Mouse (Mus musculus) E14TG2a.4 (cell line): ENCODE results near the gene Arhgap32.

ENCODE experiments used
- CTCF ChIP-seq: conservative IDR thresholded peaks from 2 replicates; pipeline ENCODE4 v1.5.1; 2014; ENCODE audit warnings: low read length
- NANOG ChIP-seq: IDR thresholded peaks from 2 replicates; pipeline ENCODE4 v1.6.1; 2014; ENCODE audit warnings: borderline replicate concordance, low read length, mixed read lengths
- POU5F1 ChIP-seq: IDR thresholded peaks from 2 replicates; pipeline ENCODE4 v1.6.1; 2014; ENCODE audit warnings: low read length, borderline replicate concordance

DNA sequence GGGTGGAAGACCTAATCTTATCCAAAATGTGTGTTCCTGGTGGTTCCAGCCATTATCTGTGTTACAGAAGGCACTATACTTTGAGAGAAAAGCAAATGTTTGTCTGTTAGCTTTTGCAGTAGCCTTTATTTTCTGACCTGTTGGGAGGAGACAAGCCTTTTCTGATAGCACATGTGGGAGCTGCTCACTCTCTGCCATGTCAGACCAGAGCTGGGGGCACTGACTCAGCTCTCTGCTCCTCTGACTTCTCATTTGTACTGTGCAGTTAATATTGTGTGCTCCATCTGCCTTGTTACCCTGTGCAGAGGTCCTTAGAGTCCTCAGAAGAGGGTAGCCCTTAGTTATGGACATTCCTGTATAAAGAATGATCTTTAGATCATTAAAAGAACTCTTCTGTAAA lies 2.5 kb downstream of the Arhgap32 start:
- TF ChIP-seq CTCF: no peak
- TF ChIP-seq POU5F1: no peak
- TF ChIP-seq NANOG: no peak
